Mouse (Mus musculus) CH12.LX (cell line): ENCODE data around the gene Gm3646. TPM values are rescaled to one million over a fixed set of nuclear protein-coding genes. Genes with fewer than 3 reads are reported as not detected.

Experiments used
- DNase-seq: peaks from one replicate; pipeline ENCODE4 v3.0.0-alpha.2; 2013; ENCODE audit errors: extremely low read depth
- H3K27ac ChIP-seq: 2 replicates; pipeline ENCODE4 v1.5.1; 2012; ENCODE audit warnings: low read depth, mild to moderate bottlenecking, control low read depth, moderate library complexity; ENCODE audit not compliant: insufficient read depth
- H3K27me3 ChIP-seq: replicated peaks from 2 replicates; pipeline ENCODE3; 2012; ENCODE audit warnings: inconsistent platforms
- H3K36me3 ChIP-seq, 2 experiments: replicated peaks in 1 of 2; 2 replicates each; pipeline versions ENCODE3 to v1.6.1; 2012; ENCODE audit warnings: inconsistent platforms in 1 of 2, low read length in 1 of 2, mild to moderate bottlenecking in 1 of 2, mixed read lengths in 1 of 2, moderate library complexity in 1 of 2; ENCODE audit not compliant: control insufficient read depth in 1 of 2, insufficient read depth in 1 of 2
- H3K4me1 ChIP-seq, 2 experiments: 2 replicates each; pipeline ENCODE4 v1.6.1; 2012; ENCODE audit warnings: inconsistent platforms in 1 of 2, moderate library complexity in 1 of 2; ENCODE audit not compliant: insufficient read depth in 2 of 2, control insufficient read depth in 1 of 2
- H3K4me2 ChIP-seq: 2 replicates; pipeline ENCODE4 v1.6.1; 2012; ENCODE audit warnings: low read depth, mild to moderate bottlenecking, control low read depth; ENCODE audit not compliant: poor library complexity, insufficient read depth, severe bottlenecking
- H3K4me3 ChIP-seq, 3 experiments: fragments of 150-350 bp in 1 of 3; sonication (generic) in 1 of 3; replicated peaks in 1 of 3; 2 replicates each; pipeline versions ENCODE3 to v1.5.1; 2011 to 2012; ENCODE audit warnings: low read depth in 2 of 3, low read length in 2 of 3, mild to moderate bottlenecking in 2 of 3, moderate library complexity in 2 of 3, control low read depth in 1 of 3, improper control_type of control experiment in 1 of 3, inconsistent platforms in 1 of 3, mixed read lengths in 1 of 3; ENCODE audit not compliant: poor library complexity in 1 of 3
- H3K79me2 ChIP-seq: replicated peaks from 2 replicates; pipeline ENCODE4 v1.6.1; 2012; ENCODE audit warnings: mild to moderate bottlenecking, moderate library complexity; ENCODE audit not compliant: control insufficient read depth, poor library complexity, insufficient read depth, severe bottlenecking; ENCODE audit errors: extremely low read depth
- H3K9ac ChIP-seq: 2 replicates; pipeline ENCODE4 v1.6.1; 2012; ENCODE audit warnings: low read depth, mild to moderate bottlenecking, control low read depth, moderate library complexity; ENCODE audit not compliant: insufficient read depth
- H3K9me3 ChIP-seq: replicated peaks from 2 replicates; pipeline ENCODE3; 2012; ENCODE audit warnings: low read length, inconsistent platforms, mixed read lengths
- CHD2 ChIP-seq: IDR thresholded peaks from 2 replicates; pipeline ENCODE4 v1.6.1; 2011; ENCODE audit warnings: low read length, improper control_type of control experiment
- ELF1 ChIP-seq: IDR thresholded peaks from 2 replicates; pipeline ENCODE4 v1.6.1; 2014; ENCODE audit warnings: low read depth, mild to moderate bottlenecking, inconsistent platforms, low read length, improper control_type of control experiment
- ETS1 ChIP-seq: conservative IDR thresholded peaks from 2 replicates; pipeline ENCODE4 v1.6.1; 2012; ENCODE audit warnings: low read depth, mild to moderate bottlenecking, inconsistent platforms, low read length, improper control_type of control experiment, moderate library complexity
- IRF4 ChIP-seq: IDR thresholded peaks from 2 replicates; pipeline ENCODE4 v1.6.1; 2014; ENCODE audit warnings: low read depth, mild to moderate bottlenecking, inconsistent platforms, low read length, improper control_type of control experiment
- JUN ChIP-seq: IDR thresholded peaks from 2 replicates; pipeline ENCODE4 v1.6.1; 2011; ENCODE audit warnings: low read depth, mild to moderate bottlenecking, low read length, improper control_type of control experiment, moderate library complexity; ENCODE audit not compliant: insufficient read depth
- JUND ChIP-seq: conservative IDR thresholded peaks from 2 replicates; pipeline ENCODE4 v1.6.1; 2011; ENCODE audit warnings: low read depth, low read length, improper control_type of control experiment
- MAX ChIP-seq: IDR thresholded peaks from 2 replicates; pipeline ENCODE4 v1.6.1; 2011; ENCODE audit warnings: low read length, improper control_type of control experiment
- MAZ ChIP-seq: IDR thresholded peaks from 2 replicates; pipeline ENCODE4 v1.6.1; 2012; ENCODE audit warnings: low read depth, mild to moderate bottlenecking, inconsistent platforms, low read length, improper control_type of control experiment, moderate library complexity
- MEF2A ChIP-seq: IDR thresholded peaks from 2 replicates; pipeline ENCODE4 v1.6.1; 2014; ENCODE audit warnings: low read depth, mild to moderate bottlenecking, inconsistent platforms, low read length, improper control_type of control experiment, borderline replicate concordance
- NELFE ChIP-seq: IDR thresholded peaks from 2 replicates; pipeline ENCODE4 v1.6.1; 2011; ENCODE audit warnings: low read depth, low read length, improper control_type of control experiment
- NRF1 ChIP-seq: IDR thresholded peaks from 2 replicates; pipeline ENCODE4 v1.6.1; 2014; ENCODE audit warnings: low read depth, mild to moderate bottlenecking, inconsistent platforms, low read length, improper control_type of control experiment, moderate library complexity
- PAX5 ChIP-seq: IDR thresholded peaks from 2 replicates; pipeline ENCODE4 v1.6.1; 2012; ENCODE audit warnings: low read length, inconsistent platforms, mixed read lengths
- POLR2A ChIP-seq: IDR thresholded peaks from 2 replicates; pipeline ENCODE4 v1.6.1; 2011; ENCODE audit warnings: low read depth, mild to moderate bottlenecking, improper control_type of control experiment, low read length
- POLR2AphosphoS2 ChIP-seq: IDR thresholded peaks from 2 replicates; pipeline ENCODE4 v1.6.1; 2011; ENCODE audit warnings: low read depth, low read length, improper control_type of control experiment
- RAD21 ChIP-seq: IDR thresholded peaks from 2 replicates; pipeline ENCODE4 v1.6.1; 2011; ENCODE audit warnings: low read depth, mild to moderate bottlenecking, low read length, improper control_type of control experiment, moderate library complexity
- RCOR1 ChIP-seq: conservative IDR thresholded peaks from 2 replicates; pipeline ENCODE4 v1.6.1; 2012; ENCODE audit warnings: low read depth, mild to moderate bottlenecking, inconsistent platforms, low read length, improper control_type of control experiment
- TBP ChIP-seq: conservative IDR thresholded peaks from 2 replicates; pipeline ENCODE4 v1.6.1; 2011; ENCODE audit warnings: low read depth, low read length, improper control_type of control experiment
- TCF12 ChIP-seq: IDR thresholded peaks from 2 replicates; pipeline ENCODE4 v1.6.1; 2014; ENCODE audit warnings: low read depth, mild to moderate bottlenecking, inconsistent platforms, low read length, improper control_type of control experiment
- USF2 ChIP-seq: conservative IDR thresholded peaks from 2 replicates; pipeline ENCODE4 v1.6.1; 2011; ENCODE audit warnings: low read depth, low read length, improper control_type of control experiment
- ZNF384 ChIP-seq: IDR thresholded peaks from 2 replicates; pipeline ENCODE4 v1.6.1; 2012; ENCODE audit warnings: low read depth, low read length, improper control_type of control experiment, inconsistent platforms
- dilution Hi-C: fragments of 300-500 bp; cut with MboI; formaldehyde crosslinking; loops from 2 replicates; pipeline ENCODE4 v1.14.3; 2020; ENCODE audit warnings: low sequenced_read_pairs; ENCODE audit not compliant: extremely low pct_unique_long_range_greater_than_20kb, extremely low pct_ligation_motif_present
- in situ Hi-C: fragments of 300-500 bp; cut with MboI; formaldehyde crosslinking; loops from 3 replicates; pipeline ENCODE4 v1.14.3; 2019; ENCODE audit warnings: low sequenced_read_pairs, low pct_ligation_motif_present, low pct_unique_long_range_greater_than_20kb, mixed read lengths
- polyA plus RNA-seq: library from polyadenylated mRNA; unstranded; fragments of >175 nt; gene quantifications from 2 replicates; pipeline ENCODE4 v1.2.1, GENCODE M21; 2012; ENCODE audit warnings: low read depth; ENCODE audit not compliant: insufficient read length
- total RNA-seq, 2 experiments: library from RNA; depleted of rRNA; stranded (reverse); fragments of 300-350 nt in 1 of 2; fragments of >200 nt in 1 of 2; gene quantifications; 2 replicates each; pipeline ENCODE4 v1.2.3; 2012 to 2014

Gene Gm3646
- total and polyA plus RNA-seq, 3 experiments = not detected

DNA sequence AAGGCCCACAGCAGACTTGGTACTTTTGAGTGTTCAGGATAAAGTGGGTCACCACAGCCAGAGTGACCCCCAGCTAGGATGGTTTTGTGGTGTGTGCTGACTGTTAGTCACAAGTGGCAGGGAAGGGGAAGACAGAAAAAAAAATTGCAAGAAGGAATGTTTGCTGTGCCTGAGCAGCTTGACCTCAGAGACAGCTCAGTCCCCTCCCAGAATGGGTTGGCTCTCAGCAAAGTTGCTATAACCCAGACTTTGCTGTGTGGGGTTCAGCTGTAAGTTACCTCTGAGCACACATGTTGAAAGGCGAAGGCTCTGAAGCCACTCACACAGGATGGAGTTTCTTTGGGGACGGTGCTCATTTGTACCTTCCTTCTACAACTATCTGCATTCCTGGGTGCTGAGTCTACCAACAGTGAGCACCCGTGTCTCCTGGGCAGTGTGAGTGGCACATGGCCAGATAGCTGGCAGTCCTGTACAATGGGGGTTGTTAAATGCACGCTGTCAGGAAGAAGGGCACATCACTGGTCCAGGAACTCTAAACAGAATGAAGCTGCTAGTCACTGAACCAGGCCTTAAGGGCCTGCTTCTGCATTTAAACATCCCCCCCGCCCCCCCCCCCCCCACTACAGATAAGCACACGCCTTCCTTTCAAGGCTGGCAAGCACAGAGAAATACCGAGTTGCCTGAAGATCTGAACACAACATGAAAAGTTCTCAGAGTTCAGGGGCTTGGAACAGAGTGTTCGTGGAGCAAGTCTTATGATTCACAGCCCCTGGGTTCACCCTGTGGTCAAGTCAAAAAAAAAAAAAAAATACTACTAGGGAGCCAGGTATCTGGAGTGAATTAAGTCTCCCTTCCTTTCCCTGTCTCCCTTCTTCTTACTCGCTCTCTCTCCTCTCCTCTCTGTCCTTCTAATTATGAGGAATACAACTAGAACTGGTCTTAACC lies 45.6 kb downstream of the Gm3646 start:
- dilution Hi-C loops (no loop called here), in situ Hi-C loops (no loop called here)
- Histone ChIP-seq H3K27ac (no peak overlapping the region), H3K36me3 (no peaks in the 10 kb centered on the region), H3K4me1 (0 out of 4 replicates have a peak, but pooled peaks cover 0 to 2% of the 10 kb centered on the region in 2 experiments), H3K4me2 (no peak overlapping the region), H3K27me3 (no peaks in the 10 kb centered on the region), H3K9me3 (no peaks in the 10 kb centered on the region), H3K9ac (no peak overlapping the region), H3K79me2 (no peaks in the 10 kb centered on the region), H3K4me3 (no peak overlapping the region)
- TF ChIP-seq ELF1 = no peak
- no peak for DNase-seq

- H3K9ac ChIP-seq = no peak overlapping the region
- H3K27ac ChIP-seq = no peak overlapping the region
- in situ Hi-C loops (no loop called here), dilution Hi-C loops (no loop called here)
- DNase-seq = no peak
- no peaks in the 10 kb centered on the region for H3K36me3 ChIP-seq
- H3K4me3 ChIP-seq = no peak overlapping the region
- no peaks in the 10 kb centered on the region for H3K79me2 ChIP-seq
- TF ChIP-seq ETS1 = no peak
- no peak for TF ChIP-seq RAD21
- TF ChIP-seq TCF12 = no peak
- no peak for TF ChIP-seq MAX
- no peak for TF ChIP-seq MEF2A
- no peak for TF ChIP-seq CHD2
- no peak for TF ChIP-seq NRF1
- TF ChIP-seq ZNF384 = no peak
- TF ChIP-seq USF2 = no peak
- TF ChIP-seq RCOR1 = no peak
- no peak for TF ChIP-seq JUN
- TF ChIP-seq NELFE = no peak
- TF ChIP-seq TBP = no peak
- no peak for TF ChIP-seq MAZ
- no peak for TF ChIP-seq POLR2A
- no peak for TF ChIP-seq POLR2AphosphoS2
- TF ChIP-seq JUND = no peak
- TF ChIP-seq IRF4 = no peak
- no peak for TF ChIP-seq PAX5
- H3K4me1 ChIP-seq = 0 out of 4 replicates have a peak, but pooled peaks cover 0 to 2% of the 10 kb centered on the region in 2 experiments
- no peak overlapping the region for H3K4me2 ChIP-seq
- no peaks in the 10 kb centered on the region for H3K9me3 ChIP-seq
- H3K27me3 ChIP-seq = no peaks in the 10 kb centered on the region
These were observed 46.9 kb downstream of the Gm3646 start for GRCm38 (mm10) chr1:39758244-39758643.
